Mouse (Mus musculus) liver, adult 2 months (tissue): ENCODE measurements around the gene Gm20605.
A peak's percentile ranks its signal among the peaks of the same experiment; 100 is the strongest.

Source experiments
- CTCF ChIP-seq: fragments of 200-500 bp; IDR thresholded peaks from 2 replicates; pipeline ENCODE4 v1.5.1; 2011; ENCODE audit warnings: low read depth, low read length, control low read depth
- POLR2A ChIP-seq: fragments of 200-500 bp; IDR thresholded peaks from 2 replicates; pipeline ENCODE4 v1.6.1; 2011; ENCODE audit warnings: low read length, control low read depth; ENCODE audit not compliant: insufficient read depth; ENCODE audit errors: extremely low read depth

DNA sequence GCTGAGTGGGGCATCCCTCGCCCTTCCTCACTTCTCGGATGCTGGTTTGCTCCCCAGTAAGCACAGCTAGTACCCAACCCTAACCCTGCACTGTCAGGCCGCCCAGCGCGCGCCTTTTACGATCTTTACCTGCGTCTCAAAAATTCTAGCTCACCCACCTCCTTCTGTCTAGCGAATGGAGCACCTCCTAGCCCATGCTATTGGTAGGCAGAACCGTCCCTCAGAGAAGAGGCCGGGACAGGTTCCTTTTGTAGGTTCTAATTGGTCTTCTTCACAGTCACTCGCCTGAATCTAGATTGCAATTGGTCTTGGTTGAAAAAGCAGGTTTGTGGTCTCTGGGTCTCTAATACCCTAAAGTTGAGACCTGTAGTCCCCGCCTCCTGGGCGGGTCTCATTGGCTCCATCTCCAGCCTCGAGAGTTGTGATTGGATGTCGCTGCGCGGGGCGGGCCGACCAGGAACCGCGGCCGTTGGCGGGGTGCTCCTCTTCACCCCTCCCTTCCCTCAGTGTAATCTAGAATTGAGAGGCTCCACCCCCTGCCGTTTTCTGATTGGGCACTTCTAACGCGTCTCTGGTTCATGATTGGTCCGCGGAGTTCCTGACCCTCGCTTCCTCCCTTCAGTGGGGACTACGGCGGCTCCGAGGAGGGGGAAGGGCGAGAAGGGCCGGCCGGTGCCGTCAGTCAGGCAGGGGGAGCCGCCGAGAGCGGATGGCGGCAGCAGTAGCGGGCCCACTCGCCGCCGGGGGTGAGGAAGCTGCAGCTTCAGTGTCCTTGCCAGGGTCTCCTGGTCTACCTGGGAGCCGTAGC, at the start of gene Gm20605, which contains the start of the genes Fbxo24 and Lrch4:
- TF ChIP-seq CTCF (no peak), POLR2A (peak; percentile 83; the same call in 1 of the 2 replicates)
